8 mouse cellular contexts compared by ENCODE assay signal in genomic region chr6:99523679-99524370, GRCm38 (mm10). TPM values are rescaled to one million over a fixed set of nuclear protein-coding genes. Genes with fewer than 3 reads are reported as not detected.
A peak's percentile ranks its signal among the peaks of the same experiment; 100 is the strongest.
DNase-seq lines count a peak whose midpoint lies in the region; ATAC-seq lines count a peak whose summit lies in the region.

No protein-coding gene starts in this region.

- peaks cover 14% of the 10 kb centered on the region for H3K4me1 ChIP-seq in kidney, embryonic 15.5 days
- H3K4me1 ChIP-seq in embryonic facial prominence, embryonic 10.5 days: peaks cover 55% of the 10 kb centered on the region
- H3K4me1 ChIP-seq in hindbrain, embryonic 15.5 days (replicated peaks): peaks cover 34% of the 10 kb centered on the region
- peaks cover 14% of the 10 kb centered on the region for H3K4me1 ChIP-seq in midbrain, embryonic 15.5 days

- DNase-seq in kidney, postnatal 4 days: no peak
- DNase-seq in embryonic facial prominence, embryonic 10.5 days (ENCODE audit: low spot score): no peak
- no peak for DNase-seq in left cerebral cortex, postnatal 14 days (ENCODE audit: low spot score in 2 of 2)
- DNase-seq in layer of hippocampus, adult 9-10 months (ENCODE audit: low spot score): no peak
- DNase-seq in spleen, postnatal 36 days (ENCODE audit: low spot score in 2 of 2): no peak

- 21% methylated on average over 10 of the region's 10 CpGs for WGBS in kidney, embryonic 15.5 days
- 26% methylated on average over 10 of the region's 10 CpGs for WGBS in embryonic facial prominence, embryonic 10.5 days
- 24% methylated on average over 10 of the region's 10 CpGs for WGBS in hindbrain, embryonic 15.5 days
- WGBS in midbrain, embryonic 15.5 days: 28% methylated on average over 10 of the region's 10 CpGs

- H3K4me2 ChIP-seq in kidney, embryonic 15.5 days: peak overlapping the region; percentile 88
- peak overlapping the region; percentile 99 for H3K4me2 ChIP-seq in hindbrain, embryonic 15.5 days
- H3K4me2 ChIP-seq in midbrain, embryonic 15.5 days: peak overlapping the region; percentile 99

- H3K27me3 ChIP-seq in kidney, embryonic 15.5 days: no peaks in the 10 kb centered on the region
- no peaks in the 10 kb centered on the region; the same call in 1 of the 2 replicates for H3K27me3 ChIP-seq in embryonic facial prominence, embryonic 10.5 days (replicated peaks; ENCODE audit: low read depth, poor library complexity, severe bottlenecking)
- H3K27me3 ChIP-seq in hindbrain, embryonic 15.5 days: no peaks in the 10 kb centered on the region
- no peaks in the 10 kb centered on the region for H3K27me3 ChIP-seq in midbrain, embryonic 15.5 days (replicated peaks)

- ATAC-seq in kidney, embryonic 15.5 days (replicated peaks; ENCODE audit: low FRiP score): no peak
- no peak for ATAC-seq in hindbrain, embryonic 15.5 days (ENCODE audit: low FRiP score, low read depth)
- ATAC-seq in midbrain, embryonic 15.5 days (replicated peaks): no peak

- peak overlapping the region; percentile 77 for H3K4me3 ChIP-seq in kidney, embryonic 15.5 days (replicated peaks)
- H3K4me3 ChIP-seq in embryonic facial prominence, embryonic 10.5 days: peak overlapping the region; percentile 85
- H3K4me3 ChIP-seq in hindbrain, embryonic 15.5 days: peak overlapping the region; percentile 94
- H3K4me3 ChIP-seq in midbrain, embryonic 15.5 days: peak overlapping the region; percentile 64

- peaks cover 17% of the 10 kb centered on the region for H3K36me3 ChIP-seq in kidney, embryonic 15.5 days
- H3K36me3 ChIP-seq in embryonic facial prominence, embryonic 10.5 days (replicated peaks): peaks cover 18% of the 10 kb centered on the region
- 0 out of 2 replicates have a peak, but pooled peaks cover 3% of the 10 kb centered on the region for H3K36me3 ChIP-seq in hindbrain, embryonic 15.5 days
- no peaks in the 10 kb centered on the region; the same call in 1 of the 2 replicates for H3K36me3 ChIP-seq in midbrain, embryonic 15.5 days (replicated peaks)

- H3K9me3 ChIP-seq in kidney, embryonic 15.5 days (replicated peaks): peaks cover 5% of the 10 kb centered on the region; the same call in 1 of the 2 replicates
- peaks cover 8% of the 10 kb centered on the region; the same call in 1 of the 2 replicates for H3K9me3 ChIP-seq in embryonic facial prominence, embryonic 10.5 days
- no peaks in the 10 kb centered on the region for H3K9me3 ChIP-seq in hindbrain, embryonic 15.5 days
- no peaks in the 10 kb centered on the region for H3K9me3 ChIP-seq in midbrain, embryonic 15.5 days

- peak overlapping the region; percentile 100 for H3K27ac ChIP-seq in kidney, embryonic 15.5 days
- peak overlapping the region; percentile 93 for H3K27ac ChIP-seq in embryonic facial prominence, embryonic 10.5 days (replicated peaks)
- peak overlapping the region; percentile 100 for H3K27ac ChIP-seq in hindbrain, embryonic 15.5 days (replicated peaks)
- peak overlapping the region; percentile 99 for H3K27ac ChIP-seq in midbrain, embryonic 15.5 days

- intact Hi-C loops in left cerebral cortex, postnatal 14 days (cut with DNase I): loop anchor here (5.0 to 10.0 kb wide), 4 partner anchors 78 to 999 kb away; no protein-coding TSS in a partner anchor

- peak overlapping the region; percentile 90 for H3K9ac ChIP-seq in kidney, embryonic 15.5 days
- H3K9ac ChIP-seq in hindbrain, embryonic 15.5 days: peak overlapping the region; percentile 91
- peak overlapping the region; percentile 90 for H3K9ac ChIP-seq in midbrain, embryonic 15.5 days

RNA-seq across cellular contexts. Expression of gene Foxp1, which starts 1.3 kb away (rescaled TPM):
- polyA plus RNA-seq in kidney, embryonic 15.5 days (2015; fragmentation: Nextera tagmentation; extraction: Ambion mirVana): 50.2 and 55.0 TPM in 2 replicates
- polyA plus RNA-seq in embryonic facial prominence, embryonic 10.5 days (2016; fragmentation: Nextera tagmentation; extraction: Ambion mirVana): 88.5 and 107 TPM in 2 replicates
- polyA plus RNA-seq in hindbrain, embryonic 15.5 days (2015; fragmentation: Nextera tagmentation; extraction: Ambion mirVana): 61.6 and 74.2 TPM in 2 replicates
- 84.1 and 85.2 TPM in 2 replicates for polyA plus RNA-seq in midbrain, embryonic 15.5 days (2015; fragmentation: Nextera tagmentation; extraction: Ambion mirVana)
- 100 to 1,000 TPM; 137 to 149 TPM for total RNA-seq in left cerebral cortex, postnatal 14 days (2021)
